8 mouse cellular contexts compared by ENCODE assay signal in the genomic region with DNA sequence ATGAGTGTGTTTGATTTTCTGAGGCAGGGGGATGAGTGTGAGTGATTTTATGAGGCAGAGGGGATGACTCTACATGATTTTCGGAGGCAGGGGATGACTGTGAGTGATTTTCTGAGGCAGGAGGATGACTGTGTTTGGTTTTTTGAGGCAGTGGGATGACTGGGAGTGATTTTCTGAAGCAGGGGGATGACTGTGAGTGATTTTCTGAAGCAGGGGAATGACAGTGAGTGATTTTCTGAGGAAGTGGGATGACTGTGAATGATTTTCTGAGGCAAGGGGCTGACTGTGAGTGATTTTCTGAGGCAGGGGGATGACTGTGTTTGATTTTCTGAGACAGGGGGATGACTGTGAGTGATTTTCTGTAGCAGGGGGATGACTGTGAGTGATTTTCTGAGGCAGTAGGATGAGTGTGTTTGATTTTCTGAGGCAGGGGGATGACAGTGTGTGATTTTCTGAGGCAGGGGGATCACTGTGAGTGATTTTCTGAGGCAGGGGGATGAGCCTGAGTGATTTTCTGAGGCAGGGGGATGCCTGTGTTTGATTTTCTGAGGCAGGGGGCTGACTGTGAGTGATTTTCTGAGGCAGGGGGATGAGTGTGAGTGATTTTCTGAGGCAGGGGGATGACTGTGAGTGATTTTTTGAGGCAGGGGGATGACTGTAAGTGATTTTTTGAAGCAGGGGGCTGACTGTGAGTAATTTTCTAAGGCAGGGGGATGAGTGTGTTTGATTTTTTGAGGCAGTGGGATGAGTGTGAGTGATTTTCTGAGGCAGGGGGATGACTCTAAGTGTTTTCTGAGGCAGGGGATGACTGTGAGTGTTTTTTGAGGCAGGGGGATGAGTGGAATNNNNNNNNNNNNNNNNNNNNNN. TPM values are rescaled to one million over a fixed set of nuclear protein-coding genes. Genes with fewer than 3 reads are reported as not detected.
DNase-seq lines count a peak whose midpoint lies in the region; ATAC-seq and TF ChIP-seq lines count a peak whose summit lies in the region.
"Had no signal": no experiment of that assay in that cellular context is flagged by ENCODE, and none has a peak within 500 bp of the region (broad histone marks: within the 10 kb centered on the region; RNA-seq: fewer than 3 reads in every experiment).

No protein-coding gene starts in this region.

- peaks cover 14% of the 10 kb centered on the region for H3K9me3 ChIP-seq in heart, embryonic 11.5 days (replicated peaks; ENCODE audit: control insufficient read depth, low read length)
- H3K9me3 ChIP-seq in liver, embryonic 14.5 days (ENCODE audit: control insufficient read depth, low read length): no peaks in the 10 kb centered on the region

- TF ChIP-seq EP300 in liver, embryonic 14.5 days (IDR thresholded peaks at IDR 0.05; ENCODE audit: low read depth): no peak

- WGBS in heart, embryonic 11.5 days (ENCODE audit: insufficient replicate concordance): 53% methylated on average over 1 of the region's 1 CpGs
- WGBS in liver, embryonic 14.5 days (ENCODE audit: insufficient replicate concordance): 36% methylated on average over 1 of the region's 1 CpGs

- peak; percentile 73 for DNase-seq in thymus, postnatal 0 days (ENCODE audit: low spot score)
- DNase-seq in thymus, adult 18-20 months: no peak
- peak; percentile 86 for DNase-seq in c-Kit-positive CD71-negative TER-119-negative erythroid progenitor cells, embryonic 14.5 days (ENCODE audit: low read depth)
- DNase-seq in liver, embryonic 14.5 days (ENCODE audit: low read depth in 3 of 3, low spot score in 3 of 3): peak in 2 of 3 experiments; percentile 38 to 88
- DNase-seq in spleen, postnatal 36 days (ENCODE audit: low spot score in 2 of 2): peak; percentile 45 to 46
- no peak for DNase-seq in layer of hippocampus, postnatal 14 days (ENCODE audit: low spot score in 2 of 2)

- no peak overlapping the region for H3K4me3 ChIP-seq in heart, embryonic 11.5 days (ENCODE audit: low read depth, low read length)
- H3K4me3 ChIP-seq in liver, embryonic 14.5 days (ENCODE audit: insufficient read depth in 1 of 2, low read depth in 2 of 2, low read length in 2 of 2): no peak overlapping the region

- peak; percentile 52; the same call in 1 of the 2 replicates for ATAC-seq in heart, embryonic 11.5 days (replicated peaks; ENCODE audit: insufficient number of reproducible peaks, low FRiP score, low TSS enrichment)
- ATAC-seq in liver, embryonic 14.5 days (ENCODE audit: insufficient read depth): peak; percentile 39; the same call in 1 of the 2 replicates

- no peak overlapping the region for H3K9ac ChIP-seq in heart, embryonic 11.5 days (ENCODE audit: low read depth, low read length)
- no peak overlapping the region for H3K9ac ChIP-seq in liver, embryonic 14.5 days (replicated peaks)

- no peaks in the 10 kb centered on the region for H3K4me1 ChIP-seq in heart, embryonic 11.5 days (ENCODE audit: control insufficient read depth, insufficient read depth, low read length)
- no peaks in the 10 kb centered on the region for H3K4me1 ChIP-seq in liver, embryonic 14.5 days (replicated peaks; ENCODE audit: control insufficient read depth in 2 of 2, insufficient read depth in 2 of 2, low read length in 1 of 2)
- H3K4me1 ChIP-seq: megakaryocyte, embryonic 14.5 days had no signal

- no peak for TF ChIP-seq CTCF in liver, embryonic 14.5 days (IDR thresholded peaks at IDR 0.05; ENCODE audit: low read depth)

- no peak overlapping the region for H3K4me2 ChIP-seq in heart, embryonic 11.5 days
- no peak overlapping the region for H3K4me2 ChIP-seq in liver, embryonic 14.5 days (ENCODE audit: low read depth)

- H3K27ac ChIP-seq in heart, embryonic 11.5 days (ENCODE audit: low read depth, low read length): no peak overlapping the region
- no peak overlapping the region for H3K27ac ChIP-seq in liver, embryonic 14.5 days

- no peaks in the 10 kb centered on the region for H3K27me3 ChIP-seq in heart, embryonic 11.5 days (ENCODE audit: control insufficient read depth, insufficient read depth, low read length)
- no peaks in the 10 kb centered on the region for H3K27me3 ChIP-seq in liver, embryonic 14.5 days (ENCODE audit: control insufficient read depth, insufficient read depth, low read length)

- H3K36me3 ChIP-seq in heart, embryonic 11.5 days (ENCODE audit: control insufficient read depth, insufficient read depth, low read length): no peaks in the 10 kb centered on the region
- H3K36me3 ChIP-seq in liver, embryonic 14.5 days (replicated peaks; ENCODE audit: control insufficient read depth, insufficient read depth, low read depth): no peaks in the 10 kb centered on the region

RNA-seq across cellular contexts. Expression of a gene that starts 55.1 kb away (rescaled TPM):
- polyA plus RNA-seq in thymus, postnatal 0 days (2015; fragmentation: Nextera tagmentation; extraction: Ambion mirVana): 10.9 and 14.5 TPM in 2 replicates
- 6.6 and 8.3 TPM in 2 replicates for polyA plus RNA-seq in heart, embryonic 11.5 days (2014; fragmentation: Nextera tagmentation; extraction: Ambion mirVana)
- 1.6 and 2.7 TPM in 2 replicates for polyA plus RNA-seq in liver, embryonic 14.5 days (2012; rRNA removed)
- 1.9 and 2.4 TPM in 2 replicates for polyA plus RNA-seq in liver, embryonic 14.5 days (2014; fragmentation: Nextera tagmentation; extraction: Ambion mirVana)
- total RNA-seq in layer of hippocampus, postnatal 14 days (2021): 10 to 100 TPM; 14.7 to 17.8 TPM

Comparison
In these comparisons a context has a peak if more than half of its experiments do, and no peak if none do; other contexts are left out.
1. DNase-seq: peak in thymus, postnatal 0 days (single experiment), c-Kit-positive CD71-negative TER-119-negative erythroid progenitor cells, embryonic 14.5 days (single experiment), liver, embryonic 14.5 days (2 of 3) and spleen, postnatal 36 days (2 of 2); none in thymus, adult 18-20 months (0 of 2) and layer of hippocampus, postnatal 14 days (0 of 2).